Mouse (Mus musculus) T-helper 1 cell (primary cell): ENCODE results near the gene Tmem182.

ENCODE experiments used
- in situ Hi-C: fragments of 300-600 bp; cut with MboI, MseI; formaldehyde crosslinking; loops from one replicate; pipeline ENCODE4 v1.15.1; 2025; ENCODE audit warnings: high pct_unique_total_duplicates

Gene Tmem182

DNA sequence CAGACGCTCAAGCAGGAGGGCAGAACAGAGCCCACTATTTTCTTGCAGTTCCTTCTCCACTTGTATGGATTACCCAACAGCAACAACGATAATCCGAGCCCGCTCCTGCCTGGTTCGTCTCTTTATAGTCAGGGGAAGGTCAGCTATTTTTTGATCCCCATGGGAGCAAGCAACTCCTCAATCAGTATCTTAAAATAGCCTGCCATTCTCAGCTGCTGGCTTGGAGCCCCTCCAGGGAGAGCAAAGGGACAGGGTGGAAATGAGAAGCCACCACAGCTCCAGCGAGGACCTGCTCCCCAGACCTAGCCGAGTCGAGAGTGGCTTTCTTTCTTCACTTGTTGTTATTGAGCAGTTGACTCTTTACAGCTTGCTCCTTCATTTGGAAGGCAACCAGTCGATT, at the start of gene Tmem182:
TSS of gene Tmem182 (plus strand) at position 251 of the 400 bp plus-strand sequence.
- in situ Hi-C loops: no loop called here

DNA sequence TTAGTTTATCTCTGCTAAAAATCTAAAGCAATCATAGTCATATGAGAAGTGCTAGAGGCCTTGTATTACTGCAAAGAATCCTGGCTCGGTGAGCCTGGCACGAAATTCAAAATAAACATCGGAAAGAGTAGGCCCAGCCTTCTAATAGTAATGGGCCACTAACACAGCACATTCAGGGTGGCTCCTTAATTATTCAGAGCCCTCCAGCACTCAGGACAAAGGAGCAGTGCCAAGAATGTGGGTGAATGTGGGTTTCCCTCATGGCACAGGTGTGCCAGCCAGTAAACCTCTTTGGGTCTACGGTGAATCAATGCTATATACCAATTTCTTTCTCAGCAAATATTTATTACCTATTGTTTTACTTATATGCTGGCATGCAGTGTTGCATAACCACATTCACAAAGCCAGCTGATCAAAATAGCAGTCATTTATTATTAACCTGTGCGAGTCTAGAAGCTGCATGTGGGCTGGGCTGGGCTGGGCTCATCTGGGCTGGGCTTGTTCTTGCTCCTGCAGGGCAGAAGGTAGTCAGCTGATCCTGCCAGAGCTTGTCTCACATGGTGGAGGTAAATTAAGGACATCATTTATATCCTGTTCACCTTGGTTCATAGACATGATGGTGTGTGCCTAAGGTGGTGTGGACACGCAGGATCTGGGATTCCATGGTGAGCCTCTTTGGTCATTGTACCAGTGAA, 45.5 kb upstream of the Tmem182 start:
- in situ Hi-C loops: no loop called here

DNA sequence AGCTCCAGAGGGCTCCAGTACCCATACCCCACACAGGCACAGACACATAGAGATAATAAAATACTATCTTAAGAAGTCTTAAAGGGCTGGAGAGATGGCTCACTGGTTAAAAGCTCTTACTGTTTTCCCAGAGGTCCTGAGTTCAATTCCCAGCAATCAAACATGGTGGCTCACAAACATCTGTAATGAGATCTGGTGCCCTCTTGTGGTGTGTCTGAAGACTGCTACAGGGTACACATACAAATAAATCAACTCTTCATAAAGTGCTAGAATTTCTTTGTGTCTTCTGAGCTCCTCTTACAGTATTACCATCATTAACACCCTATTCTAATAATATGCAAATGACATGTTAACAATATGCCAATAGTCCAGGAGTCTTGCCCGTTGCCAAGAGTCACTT, 41.4 kb upstream of the Tmem182 start:
- in situ Hi-C loops: no loop called here

DNA sequence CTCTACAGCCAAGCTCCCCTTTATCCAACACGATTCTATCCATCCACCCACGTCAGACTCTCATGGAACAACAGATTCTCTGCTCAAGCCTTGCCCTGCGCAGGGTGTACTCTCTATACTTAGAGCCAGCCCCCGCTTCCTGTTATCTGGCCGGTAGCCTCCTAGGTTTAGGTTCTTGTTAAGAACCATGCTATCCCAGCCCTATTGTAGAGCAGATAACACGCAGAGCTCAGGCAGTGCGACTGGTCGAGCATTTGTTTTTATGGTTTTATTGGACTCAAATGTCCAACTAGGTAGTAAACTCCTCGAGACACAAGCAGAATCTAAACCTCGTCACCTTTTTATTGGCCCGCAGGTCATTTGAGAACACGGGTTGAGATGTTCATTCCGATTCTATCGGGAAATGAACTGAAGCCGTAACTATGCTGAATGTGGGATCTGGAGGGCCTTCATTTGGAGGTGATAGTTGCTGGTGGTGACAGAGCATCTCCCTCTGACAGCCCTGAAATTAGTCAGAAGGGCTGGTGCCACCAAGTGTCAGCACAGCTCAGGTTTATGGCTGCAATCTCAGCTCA, 40.6 kb upstream of the Tmem182 start:
- in situ Hi-C loops: loop anchor here (5.0 kb wide), 1 partner anchor 182 kb away; the partner anchor contains the start of gene Slc9a4

DNA sequence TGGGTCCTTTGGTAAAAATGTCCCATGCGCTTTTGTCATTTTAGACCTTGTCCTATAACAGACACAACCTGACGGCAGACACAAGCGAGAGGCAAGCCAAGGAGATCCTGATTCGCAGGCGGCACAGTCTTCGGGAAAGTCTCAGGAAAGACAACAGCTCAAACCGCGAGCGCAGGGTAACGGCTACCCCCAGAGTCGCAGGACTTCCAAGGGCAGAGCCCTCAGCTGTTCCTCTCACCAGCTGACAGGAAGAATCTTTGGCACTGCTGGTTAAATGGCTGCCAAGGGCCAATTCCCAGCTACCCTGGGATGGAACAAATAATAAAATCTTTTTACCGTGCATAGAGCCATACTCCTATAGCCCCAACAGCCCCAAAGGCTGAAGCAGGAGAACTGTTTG, 39.9 kb upstream of the Tmem182 start:
- in situ Hi-C loops: loop anchor here (5.0 kb wide), 1 partner anchor 183 kb away; the partner anchor contains the start of gene Slc9a4

DNA sequence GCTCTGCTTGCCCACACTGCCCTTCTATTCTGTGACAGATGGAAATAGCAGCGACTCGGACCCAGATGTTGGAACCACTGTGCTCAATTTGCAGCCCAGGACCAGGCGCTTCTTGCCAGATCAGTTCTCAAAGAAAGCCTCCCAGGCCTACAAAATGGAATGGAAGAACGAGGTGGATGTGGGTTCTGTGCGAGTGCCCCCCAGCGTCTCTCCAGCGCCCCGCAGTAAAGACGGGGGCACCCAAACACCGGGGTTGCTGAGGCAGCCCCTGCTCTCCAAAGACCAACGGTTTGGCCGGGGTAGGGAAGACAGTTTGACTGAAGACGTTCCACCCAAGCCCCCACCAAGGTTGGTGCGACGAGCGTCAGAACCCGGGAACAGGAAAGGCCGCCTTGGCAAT, 37.8 kb upstream of the Tmem182 start:
- in situ Hi-C loops: loop anchor here (5.0 kb wide), 1 partner anchor 185 kb away; the partner anchor contains the start of gene Slc9a4

DNA sequence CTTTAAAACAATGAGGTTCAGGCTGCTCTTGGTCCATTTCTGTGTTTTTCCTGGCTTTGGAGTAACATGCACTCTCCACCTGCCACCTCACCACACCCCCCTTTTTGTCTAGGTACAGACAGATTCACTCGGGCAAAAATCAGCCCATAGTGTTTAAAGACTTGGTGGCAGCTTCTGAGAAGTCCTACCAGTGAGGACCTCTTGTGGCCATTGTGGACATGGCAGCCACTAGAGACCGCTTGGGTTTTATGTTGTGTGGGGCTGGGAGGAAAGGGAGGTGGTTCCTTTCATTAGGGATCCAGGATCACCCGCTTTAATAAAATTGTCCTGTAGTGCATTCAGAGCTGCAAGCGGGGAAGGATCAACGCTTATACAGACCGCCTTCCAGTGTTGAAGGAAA, 36.8 kb upstream of the Tmem182 start:
- in situ Hi-C loops: loop anchor here (5.0 kb wide), 1 partner anchor 186 kb away; the partner anchor contains the start of gene Slc9a4

DNA sequence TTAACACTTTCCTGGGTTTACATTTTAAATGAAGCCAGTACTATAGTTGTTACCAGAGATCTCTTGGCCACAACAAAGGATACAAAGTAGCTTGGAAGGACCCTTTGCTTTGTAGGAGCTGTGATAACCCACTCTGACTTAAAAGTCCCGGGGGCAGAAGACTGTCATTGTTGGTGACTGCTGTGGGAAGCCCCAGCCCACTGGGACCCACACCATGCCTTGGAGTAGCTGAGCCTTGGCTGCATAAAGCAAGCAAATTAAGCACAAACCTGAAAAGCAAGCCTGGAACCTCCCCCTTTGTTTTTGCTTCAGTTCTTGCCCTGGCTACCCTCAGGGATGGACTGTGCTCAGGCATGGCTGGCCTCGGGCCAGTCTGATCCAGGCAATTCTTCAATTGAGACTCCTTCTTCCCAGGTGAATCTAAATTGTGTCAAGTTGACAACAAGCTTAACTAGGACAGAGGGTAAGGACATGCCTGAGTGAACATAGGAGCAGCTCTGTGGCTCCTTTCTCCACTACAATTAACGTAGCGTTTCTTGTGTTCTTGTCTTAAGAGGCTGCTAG, 36.0 kb upstream of the Tmem182 start:
- in situ Hi-C loops: loop anchor here (5.0 kb wide), 1 partner anchor 187 kb away; the partner anchor contains the start of gene Slc9a4

DNA sequence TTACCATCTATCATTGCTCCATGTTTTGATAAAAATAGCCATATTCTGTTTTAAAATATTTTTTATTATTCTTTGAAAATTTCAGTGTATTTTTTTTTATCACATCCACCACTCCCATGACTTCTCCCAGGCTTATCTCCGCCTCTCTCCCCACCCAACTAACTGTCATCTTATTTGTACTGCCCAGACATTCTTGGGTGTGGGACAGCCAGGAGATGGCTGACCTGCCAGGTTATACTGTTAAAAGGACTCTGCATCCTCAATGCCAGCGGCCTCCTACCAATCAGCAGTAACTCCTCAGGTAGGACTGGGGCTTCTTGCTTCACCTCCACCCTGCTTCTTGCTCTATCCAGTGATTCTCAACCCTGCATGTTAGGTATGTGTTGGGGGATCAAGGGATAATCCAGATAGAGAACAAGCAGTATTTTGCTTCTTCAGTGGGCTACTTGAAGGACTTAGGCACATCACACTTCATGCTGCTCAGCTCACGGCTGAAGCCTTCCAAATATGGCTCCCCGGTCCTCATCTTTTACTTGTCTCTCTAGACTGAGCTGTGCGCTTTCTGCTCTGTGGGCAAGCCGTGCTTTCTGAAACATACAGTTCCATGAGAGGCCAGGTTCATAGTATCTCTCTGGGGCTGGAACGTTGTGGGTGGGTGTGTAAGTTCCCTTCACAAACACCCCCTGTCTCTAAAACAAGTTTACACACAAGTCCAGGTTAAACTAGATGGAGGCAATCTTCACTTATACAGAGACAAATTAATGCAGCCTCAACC, 34.0 kb upstream of the Tmem182 start:
- in situ Hi-C loops: no loop called here

DNA sequence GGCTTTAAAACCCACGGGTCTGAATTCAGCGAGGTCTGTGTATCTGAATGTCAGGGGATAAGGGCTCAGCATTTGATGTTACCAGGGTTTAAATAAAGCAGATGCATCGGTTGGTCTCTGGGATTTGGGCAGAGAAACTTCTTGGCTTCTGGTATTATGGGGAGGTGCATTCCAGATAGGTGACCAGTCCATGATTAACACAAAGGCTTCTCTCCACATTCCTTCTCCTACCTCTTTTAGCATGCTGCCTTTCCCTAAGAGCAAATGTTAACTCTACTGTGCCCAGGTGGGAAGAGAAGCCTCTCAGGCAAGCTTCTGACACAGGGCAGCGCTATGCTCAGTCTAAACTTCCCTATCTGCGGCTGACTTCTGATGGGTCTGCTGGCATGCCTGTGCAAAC, 32.2 kb upstream of the Tmem182 start:
- in situ Hi-C loops: no loop called here

DNA sequence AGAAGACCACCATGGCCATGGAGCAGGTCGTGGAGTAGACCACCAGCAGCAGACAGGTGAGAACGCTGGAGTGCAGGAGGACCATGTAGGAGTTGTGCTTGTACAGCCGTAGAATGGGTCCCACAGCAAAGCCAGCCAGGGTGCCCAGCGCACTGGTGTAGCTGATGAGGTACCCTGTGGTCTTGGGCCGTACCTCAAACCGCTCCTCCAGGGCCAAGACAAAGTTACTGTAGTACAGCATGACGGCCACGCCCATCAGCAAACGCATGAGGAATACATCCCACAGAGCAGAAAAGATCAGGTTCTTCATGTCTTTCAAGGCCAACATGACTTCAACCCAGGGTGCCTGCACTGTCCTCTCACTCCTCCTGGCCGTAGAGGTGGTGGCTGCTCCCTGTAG, 31.4 kb upstream of the Tmem182 start:
- in situ Hi-C loops: no loop called here

DNA sequence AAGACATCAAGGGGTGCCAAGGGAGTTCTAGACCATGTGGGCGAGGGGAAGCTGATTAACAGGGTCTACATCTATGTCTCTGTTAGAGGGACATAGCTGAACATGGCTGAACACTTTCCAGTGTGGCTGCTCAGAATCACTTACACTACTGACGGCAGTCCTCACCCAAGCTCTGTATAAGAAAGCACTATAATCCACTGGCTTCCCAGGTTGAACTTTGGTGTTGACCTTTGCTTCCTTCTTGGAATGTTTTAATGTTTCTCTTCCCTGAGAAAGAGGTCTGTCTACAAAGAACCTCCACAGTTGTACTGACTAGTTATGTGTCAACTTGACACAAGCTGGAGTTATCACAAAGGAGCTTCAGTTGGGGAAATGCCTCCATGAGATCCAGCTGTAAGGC, 29.3 kb upstream of the Tmem182 start:
- in situ Hi-C loops: no loop called here

DNA sequence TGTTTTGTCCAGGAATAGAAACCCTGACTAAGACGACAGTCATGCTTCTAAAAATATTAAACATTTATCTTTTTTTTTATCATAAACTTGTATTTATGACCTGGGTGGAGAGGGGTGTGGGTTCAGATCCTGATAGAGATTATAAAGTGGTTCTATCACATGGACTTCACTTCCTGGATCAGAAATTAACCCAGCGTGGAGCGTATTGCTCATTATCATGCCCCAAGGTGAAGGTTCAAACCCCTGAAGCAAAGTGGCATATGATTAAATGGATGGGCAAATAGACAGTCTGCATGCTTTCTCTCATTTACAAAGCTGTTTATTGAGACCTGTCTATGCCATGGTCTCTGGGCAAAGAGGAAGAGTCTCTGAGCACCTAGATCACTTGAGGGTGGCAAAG, 28.6 kb upstream of the Tmem182 start:
- in situ Hi-C loops: no loop called here

DNA sequence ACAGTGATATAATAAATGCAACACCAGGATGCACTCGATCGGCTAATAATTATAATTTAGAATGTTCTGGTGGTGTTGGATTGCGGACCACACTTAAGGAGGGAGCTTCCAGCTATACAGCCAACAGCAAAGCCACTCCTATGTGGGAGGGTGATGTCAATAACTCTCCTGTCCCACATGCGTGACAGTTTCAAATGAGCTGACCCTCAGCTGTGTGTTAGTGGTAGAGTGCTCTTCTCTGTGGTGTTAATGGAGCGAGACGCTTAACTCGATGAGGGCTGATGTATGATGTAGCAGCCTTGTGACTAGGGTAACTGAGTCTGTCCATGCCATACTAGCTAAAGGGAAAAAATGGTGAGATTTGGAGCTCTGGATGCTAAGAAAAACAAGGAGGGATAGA, 22.0 kb upstream of the Tmem182 start:
- in situ Hi-C loops: no loop called here

DNA sequence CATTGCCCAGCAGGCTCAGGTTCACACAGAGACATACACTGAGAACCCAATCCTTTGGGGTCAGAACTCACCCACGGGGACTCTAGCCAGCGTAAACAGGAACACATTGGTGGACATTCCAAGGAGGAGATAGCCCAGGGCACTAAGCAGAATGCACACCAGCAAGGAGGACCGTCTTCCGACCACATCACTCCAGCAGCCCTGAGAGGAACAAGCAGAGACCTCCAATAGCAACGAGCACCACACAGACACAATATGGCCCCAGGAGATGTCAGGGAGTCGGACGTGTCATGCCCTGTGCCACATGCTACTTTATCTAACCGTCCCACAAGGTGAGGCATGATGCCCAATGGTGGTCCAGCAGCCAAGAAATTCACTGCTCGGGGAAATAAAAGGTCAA, 21.1 kb upstream of the Tmem182 start:
- in situ Hi-C loops: no loop called here

DNA sequence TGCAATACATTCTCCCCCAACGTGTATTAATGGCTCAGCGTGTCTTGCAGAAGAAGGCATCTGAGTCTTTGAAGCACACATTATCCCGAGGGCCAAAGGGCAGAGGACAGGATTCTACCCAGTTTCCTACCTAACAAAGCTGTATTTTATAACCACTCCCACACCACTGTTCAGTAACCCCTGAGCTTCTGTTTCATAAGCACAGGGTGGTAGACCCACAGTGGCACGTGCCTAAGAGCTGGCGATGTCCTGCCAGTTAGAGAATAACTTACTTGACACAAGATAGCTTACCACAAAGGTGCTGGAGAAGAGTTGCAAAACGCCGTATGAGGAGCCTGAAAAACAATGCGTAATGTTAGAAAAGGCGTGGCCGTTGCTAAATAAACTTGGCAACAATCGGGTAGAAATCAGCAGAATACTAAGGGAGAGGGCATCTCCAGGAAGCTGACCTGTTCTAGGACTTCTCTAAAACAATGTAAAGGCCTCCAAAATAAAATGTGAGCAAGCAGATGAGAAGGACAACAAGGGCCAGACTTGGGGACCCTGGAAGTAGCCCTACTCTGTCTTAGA, 19.4 kb upstream of the Tmem182 start:
- in situ Hi-C loops: no loop called here

DNA sequence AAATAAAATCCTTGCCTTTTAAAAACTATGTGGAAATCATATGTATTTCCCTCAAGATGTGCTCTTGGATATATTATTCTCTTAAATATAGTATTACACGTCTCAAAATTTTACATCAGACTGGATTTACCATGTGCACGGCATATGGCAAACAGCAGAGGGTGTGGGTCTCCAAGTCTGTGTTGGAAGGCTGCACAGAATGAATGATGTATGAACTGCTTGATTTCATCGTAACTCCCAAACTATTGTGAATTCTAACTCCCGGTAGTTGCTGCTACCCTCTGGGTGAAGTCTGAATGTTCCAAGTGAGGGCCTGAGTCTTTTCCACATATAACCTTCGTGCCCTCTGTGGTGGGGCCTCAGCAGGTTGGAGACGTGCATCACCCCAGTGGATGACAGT, 16.4 kb upstream of the Tmem182 start:
- in situ Hi-C loops: no loop called here

DNA sequence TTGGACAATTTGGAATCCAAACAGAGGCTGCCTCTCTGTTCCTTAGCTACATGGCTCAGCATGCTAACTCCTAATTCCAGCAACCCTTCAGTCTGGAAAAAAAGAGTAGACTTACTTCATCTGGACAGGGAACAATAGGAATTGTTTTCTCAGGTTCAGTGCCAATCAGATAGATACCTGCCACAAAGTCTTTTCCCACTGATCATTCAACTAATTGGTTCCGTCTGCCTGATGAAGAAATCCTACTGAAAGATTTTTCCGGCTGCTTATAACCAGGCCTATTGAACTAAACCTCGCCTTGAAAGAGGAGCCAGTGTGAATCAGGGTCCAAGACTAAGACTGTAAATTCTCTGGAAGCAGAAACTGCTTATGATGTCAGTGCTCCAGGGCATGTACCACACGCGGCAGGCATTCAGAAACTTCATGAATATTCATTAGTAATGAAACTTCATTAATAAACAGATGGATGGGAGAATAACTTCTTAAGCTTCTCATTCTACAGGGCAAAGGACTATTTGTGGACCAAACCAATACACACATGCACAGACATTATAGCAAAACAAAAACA, 15.7 kb upstream of the Tmem182 start:
- in situ Hi-C loops: no loop called here

DNA sequence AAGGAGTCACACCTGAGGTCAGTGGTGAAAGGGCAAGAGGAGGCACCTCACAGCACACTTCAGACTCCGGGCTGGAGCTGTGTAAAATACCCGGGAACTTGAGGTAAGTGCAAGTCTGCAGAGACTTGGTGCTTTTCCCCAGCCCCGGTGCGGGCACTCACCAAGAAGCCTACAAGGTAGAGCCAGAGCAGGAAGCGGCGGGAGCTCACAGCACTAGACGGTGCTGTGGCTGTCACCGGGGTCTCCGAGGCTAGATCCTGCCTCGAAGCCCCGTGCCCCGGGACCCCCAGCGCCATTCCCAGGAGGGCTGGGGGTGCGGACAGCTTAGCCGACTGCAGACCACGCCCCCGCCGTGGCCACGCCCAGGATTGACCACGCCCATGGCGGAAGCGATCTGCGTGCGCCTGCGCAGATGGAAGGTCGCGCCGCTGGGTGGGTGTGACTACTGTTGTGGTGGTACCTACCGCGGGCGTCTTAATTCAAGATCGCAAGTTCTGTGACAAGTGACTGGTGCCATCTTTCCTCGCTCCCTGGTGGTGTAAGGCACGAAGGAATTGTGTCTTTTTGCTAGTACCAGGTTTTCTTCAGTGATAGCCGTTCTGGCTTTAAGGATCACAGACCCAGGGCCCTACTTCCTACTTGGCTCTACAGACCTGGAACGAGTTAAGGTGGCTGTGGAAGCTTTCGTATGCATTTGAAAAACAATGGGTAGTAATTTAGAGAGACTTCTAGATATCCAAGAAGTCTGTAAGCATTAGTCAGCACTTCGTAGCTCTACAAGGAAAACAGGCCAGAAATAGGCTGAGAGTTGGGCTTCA, 14.9 kb upstream of the Tmem182 start, which contains the start of gene Mfsd9:
TSS of gene Mfsd9 (minus strand) at position 364 of the 818 bp plus-strand sequence.
- in situ Hi-C loops: no loop called here

DNA sequence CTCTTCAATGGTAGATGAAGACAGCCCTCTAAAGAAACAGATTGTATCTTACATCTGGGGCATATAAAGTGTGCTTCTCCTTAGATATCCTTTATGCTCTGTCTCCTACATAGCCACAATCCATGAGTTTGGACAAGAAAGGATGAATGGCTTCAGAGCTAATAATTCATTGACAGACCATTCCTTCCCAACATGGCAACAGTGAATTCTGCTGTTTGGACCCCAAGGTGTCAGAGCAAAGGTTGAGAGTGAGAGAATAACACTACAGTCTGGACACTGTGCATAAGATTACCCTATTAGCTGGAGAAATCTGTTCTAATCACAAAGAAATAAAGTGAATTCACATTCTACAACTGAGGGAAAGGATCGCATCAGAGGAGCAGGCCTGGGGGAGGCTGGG, 9.9 kb upstream of the Tmem182 start:
- in situ Hi-C loops: no loop called here

DNA sequence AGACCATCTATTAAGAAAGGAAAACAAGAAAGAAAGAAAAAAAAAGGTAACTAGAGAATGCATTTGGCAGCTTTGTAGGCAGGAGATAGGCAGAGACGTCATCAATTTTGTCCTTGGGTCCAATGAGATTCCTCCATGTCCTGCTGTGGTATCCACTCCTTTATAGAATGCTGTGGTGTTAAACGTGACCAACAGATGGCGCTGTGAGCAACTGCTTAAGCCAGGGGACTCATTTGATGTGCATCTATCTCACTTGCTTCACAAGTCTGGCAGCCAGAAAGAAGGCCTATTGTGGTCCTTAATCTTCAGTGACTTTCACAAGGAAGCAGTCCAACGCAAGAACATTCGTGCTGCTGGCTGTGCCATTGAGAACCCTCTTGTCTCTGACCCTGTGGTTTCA, 8.1 kb upstream of the Tmem182 start:
- in situ Hi-C loops: no loop called here
